Mouse (Mus musculus) ovary, postnatal 10 days (tissue): Measurements from ENCODE around the gene Gm8300.
A peak's percentile ranks its signal among the peaks of the same experiment; 100 is the strongest.
"Not testable (repeated sequence)": the region's sequence is repeated elsewhere in the genome, so short reads cannot be mapped to it uniquely, and the experiment has no call there.

Source experiments
- DNase-seq: peaks from one replicate; pipeline ENCODE4 v3.0.0; 2022; ENCODE audit warnings: low spot score

Gene Gm8300

GRCm38 (mm10) chr12:87514016-87514415 is at the start of gene Gm8300:
Gene Gm8300, plus strand, starts transcription at chr12:87514316.
- DNase-seq = not testable (repeated sequence)

- DNase-seq = no peak
Measured at GRCm38 (mm10) chr12:87464678-87465297, 49.3 kb upstream of the Gm8300 start.

GRCm38 (mm10) chr12:87470263-87471136 is 43.6 kb upstream of the Gm8300 start:
- DNase-seq = no peak

GRCm38 (mm10) chr12:87471421-87471963 is 42.6 kb upstream of the Gm8300 start:
- no peak for DNase-seq

GRCm38 (mm10) chr12:87471964-87472786 is 41.9 kb upstream of the Gm8300 start, which contains the start of gene Snw1:
Gene Snw1, minus strand, starts transcription at chr12:87472274.
- peak; percentile 75 for DNase-seq

- no peak for DNase-seq
Measured at GRCm38 (mm10) chr12:87474756-87475155, 39.4 kb upstream of the Gm8300 start.

- DNase-seq = not testable (repeated sequence)
Measured at GRCm38 (mm10) chr12:87482482-87482881, 31.6 kb upstream of the Gm8300 start.

GRCm38 (mm10) chr12:87488683-87489082 is 25.4 kb upstream of the Gm8300 start:
- DNase-seq = not testable (repeated sequence)

- not testable (repeated sequence) for DNase-seq
Measured at GRCm38 (mm10) chr12:87494421-87494820, 19.7 kb upstream of the Gm8300 start, which contains the start of gene Gm5788. Gene Gm5788, plus strand, starts transcription at chr12:87494721.

- not testable (repeated sequence) for DNase-seq
Measured at GRCm38 (mm10) chr12:87519616-87520015, 5.5 kb downstream of the Gm8300 start.

- DNase-seq = no peak
Measured at GRCm38 (mm10) chr12:87543927-87544326, 29.8 kb downstream of the Gm8300 start.

- not testable (repeated sequence) for DNase-seq
Measured at GRCm38 (mm10) chr12:87550628-87551027, 36.5 kb downstream of the Gm8300 start.
